Mouse (Mus musculus) embryonic facial prominence, embryonic 13.5 days (tissue): Measurements from ENCODE around the gene Cd68. TPM values are rescaled to one million over a fixed set of nuclear protein-coding genes. Genes with fewer than 3 reads are reported as not detected.
A peak's percentile ranks its signal among the peaks of the same experiment; 100 is the strongest.
"Not testable (repeated sequence)": the region's sequence is repeated elsewhere in the genome, so short reads cannot be mapped to it uniquely, and the experiment has no call there.

Source experiments
- ATAC-seq: fragments of 200-750 bp; cut with Nextera tagmentation; 2 replicates; pipeline ENCODE4 v1.8.0; 2017; ENCODE audit warnings: low read depth; ENCODE audit not compliant: insufficient number of reproducible peaks, insufficient read depth, low FRiP score, low TSS enrichment
- H3K27ac ChIP-seq: fragments of 300-500 bp; sonication (generic); 2 replicates; pipeline ENCODE4 v1.5.1; 2015; ENCODE audit warnings: moderate library complexity, mild to moderate bottlenecking, inconsistent platforms
- H3K27me3 ChIP-seq: fragments of 300-500 bp; sonication (generic); 2 replicates; pipeline ENCODE4 v1.6.1; 2015; ENCODE audit warnings: mild to moderate bottlenecking, inconsistent platforms
- H3K36me3 ChIP-seq: fragments of 300-500 bp; sonication (generic); 2 replicates; pipeline ENCODE4 v1.6.1; 2015; ENCODE audit warnings: mild to moderate bottlenecking, inconsistent platforms
- H3K4me1 ChIP-seq: fragments of 300-500 bp; sonication (generic); 2 replicates; pipeline ENCODE4 v1.6.1; 2015; ENCODE audit warnings: inconsistent platforms
- H3K4me2 ChIP-seq: fragments of 300-500 bp; sonication (generic); 2 replicates; pipeline ENCODE4 v1.6.1; 2015; ENCODE audit warnings: moderate library complexity, mild to moderate bottlenecking, inconsistent platforms
- H3K4me3 ChIP-seq: fragments of 300-500 bp; sonication (generic); 2 replicates; pipeline ENCODE4 v1.5.1; 2015; ENCODE audit warnings: mild to moderate bottlenecking, inconsistent platforms
- H3K9ac ChIP-seq: fragments of 300-500 bp; sonication (generic); 2 replicates; pipeline ENCODE4 v1.6.1; 2015; ENCODE audit warnings: mild to moderate bottlenecking, inconsistent platforms
- H3K9me3 ChIP-seq: fragments of 300-500 bp; sonication (generic); 2 replicates; pipeline ENCODE4 v1.6.1; 2016; ENCODE audit warnings: inconsistent platforms
- WGBS: fragments of 180-500 bp; shearing (Covaris S2); methylation state at CpG from one replicate; pipeline ENCODE4 v1.1.7; 2015; ENCODE audit warnings: mixed read lengths; 5-methylcytosine and 5-hydroxymethylcytosine counted together
- polyA plus RNA-seq: library from polyadenylated mRNA; unstranded; fragments of >200 nt; fragmentation: Nextera tagmentation; extraction: Ambion mirVana; gene quantifications from 2 replicates; pipeline ENCODE4 v1.2.1, GENCODE M21; 2015

Gene Cd68
- polyA plus RNA-seq, 1 experiment from 2014 or later: 11.9 TPM

- peaks cover 31% of the 10 kb centered on the region for H3K36me3 ChIP-seq
- H3K27ac ChIP-seq: no peak overlapping the region
- ATAC-seq: no peak
- 0 out of 2 replicates have a peak overlapping the region, but pooled peaks have one; percentile 38 for H3K9ac ChIP-seq
- peak overlapping the region; percentile 81 for H3K4me2 ChIP-seq
- H3K9me3 ChIP-seq: no peaks in the 10 kb centered on the region
- peak overlapping the region; percentile 8; the same call in 1 of the 2 replicates for H3K4me3 ChIP-seq
- H3K4me1 ChIP-seq: peaks cover 26% of the 10 kb centered on the region
- WGBS: 72% methylated on average over 3 of the region's 3 CpGs
- H3K27me3 ChIP-seq: no peaks in the 10 kb centered on the region
Measured at GRCm38 (mm10) chr11:69635471-69635870, 30.5 kb downstream of the Cd68 start.

GRCm38 (mm10) chr11:69633128-69633866, 32.7 kb downstream of the Cd68 start:
- H3K9ac ChIP-seq: peak overlapping the region; percentile 92
- H3K36me3 ChIP-seq: peaks cover 14% of the 10 kb centered on the region
- under 1% methylated on average over 37 of the region's 50 CpGs for WGBS
- peak overlapping the region; percentile 97 for H3K27ac ChIP-seq
- peaks cover 26% of the 10 kb centered on the region for H3K4me1 ChIP-seq
- no peaks in the 10 kb centered on the region for H3K27me3 ChIP-seq
- peak overlapping the region; percentile 81 for H3K4me2 ChIP-seq
- H3K9me3 ChIP-seq: no peaks in the 10 kb centered on the region
- ATAC-seq: peak; percentile 53
- peak overlapping the region; percentile 79 for H3K4me3 ChIP-seq

- Histone ChIP-seq H3K27ac (peak within 1 kb of the TSS; percentile 97), H3K9ac (peak within 1 kb of the TSS; percentile 92), H3K4me1 (peaks cover 26% of the 10 kb centered on the region), H3K4me2 (peak within 1 kb of the TSS; percentile 81), H3K4me3 (peak within 1 kb of the TSS; percentile 79), H3K9me3 (no peaks in the 10 kb centered on the region), H3K36me3 (peaks cover 7% of the 10 kb centered on the region), H3K27me3 (no peaks in the 10 kb centered on the region)
- WGBS: under 1% methylated on average over 51 of the region's 56 CpGs
- ATAC-seq: peak; percentile 98
Measured at GRCm38 (mm10) chr11:69632284-69633089, 33.5 kb downstream of the Cd68 start, which contains the start of gene Fxr2. Gene Fxr2 (plus strand): TSS chr11:69632990.

GRCm38 (mm10) chr11:69629802-69630201, 36.2 kb downstream of the Cd68 start:
- no peaks in the 10 kb centered on the region for H3K9me3 ChIP-seq
- H3K36me3 ChIP-seq: no peaks in the 10 kb centered on the region
- ATAC-seq: no peak
- H3K27ac ChIP-seq: no peak overlapping the region
- H3K27me3 ChIP-seq: no peaks in the 10 kb centered on the region
- no peak overlapping the region for H3K4me2 ChIP-seq
- H3K9ac ChIP-seq: no peak overlapping the region
- H3K4me1 ChIP-seq: peaks cover 12% of the 10 kb centered on the region
- 63% methylated on average over 1 of the region's 1 CpGs for WGBS
- H3K4me3 ChIP-seq: no peak overlapping the region

GRCm38 (mm10) chr11:69628286-69628685, 37.7 kb downstream of the Cd68 start:
- Histone ChIP-seq H3K4me2 (no peak overlapping the region), H3K4me1 (0 out of 2 replicates have a peak, but pooled peaks cover 2% of the 10 kb centered on the region), H3K4me3 (no peak overlapping the region), H3K27ac (no peak overlapping the region), H3K9me3 (no peaks in the 10 kb centered on the region), H3K9ac (no peak overlapping the region), H3K36me3 (no peaks in the 10 kb centered on the region), H3K27me3 (no peaks in the 10 kb centered on the region)
- WGBS: 36% methylated on average over 6 of the region's 6 CpGs
- no peak for ATAC-seq

- ATAC-seq, H3K4me1 ChIP-seq, H3K4me3 ChIP-seq, H3K9ac ChIP-seq, H3K27me3 ChIP-seq, H3K27ac ChIP-seq, H3K9me3 ChIP-seq, H3K4me2 ChIP-seq, H3K36me3 ChIP-seq: not testable (repeated sequence)
- WGBS: 94% methylated on average over 2 of the region's 2 CpGs
Measured at GRCm38 (mm10) chr11:69624339-69624738, 41.6 kb downstream of the Cd68 start.

GRCm38 (mm10) chr11:69623006-69623405, 42.9 kb downstream of the Cd68 start:
- H3K9ac ChIP-seq: peak overlapping the region; percentile 79

GRCm38 (mm10) chr11:69622406-69622805, 43.5 kb downstream of the Cd68 start:
- Histone ChIP-seq H3K9me3 (no peaks in the 10 kb centered on the region), H3K4me3 (peak overlapping the region; percentile 54), H3K4me1 (peaks cover 9% of the 10 kb centered on the region; the same call in 1 of the 2 replicates), H3K27me3 (no peaks in the 10 kb centered on the region), H3K36me3 (no peaks in the 10 kb centered on the region), H3K4me2 (peak overlapping the region; percentile 64), H3K9ac (peak overlapping the region; percentile 79), H3K27ac (peak overlapping the region; percentile 63)
- 34% methylated on average over 6 of the region's 6 CpGs for WGBS
- ATAC-seq: no peak

More at GRCm38 (mm10) chr11:69623006-69623405, 42.9 kb downstream of the Cd68 start:
- no peaks in the 10 kb centered on the region for H3K36me3 ChIP-seq
- peaks cover 9% of the 10 kb centered on the region; the same call in 1 of the 2 replicates for H3K4me1 ChIP-seq
- WGBS: 66% methylated on average over 4 of the region's 4 CpGs
- H3K27ac ChIP-seq: no peak overlapping the region
- H3K27me3 ChIP-seq: no peaks in the 10 kb centered on the region
- no peaks in the 10 kb centered on the region for H3K9me3 ChIP-seq
- ATAC-seq: no peak
- H3K4me3 ChIP-seq: peak overlapping the region; percentile 54
- H3K4me2 ChIP-seq: peak overlapping the region; percentile 64

- Histone ChIP-seq H3K4me3 (peak within 1 kb of the TSS; percentile 54), H3K4me2 (peak within 1 kb of the TSS; percentile 64), H3K9ac (peak within 1 kb of the TSS; percentile 79), H3K9me3 (no peaks in the 10 kb centered on the region), H3K27ac (peak within 1 kb of the TSS; percentile 63), H3K36me3 (no peaks in the 10 kb centered on the region), H3K27me3 (no peaks in the 10 kb centered on the region), H3K4me1 (peaks cover 9% of the 10 kb centered on the region; the same call in 1 of the 2 replicates)
- peak; percentile 71; the same call in 1 of the 2 replicates for ATAC-seq
- 1% methylated on average over 20 of the region's 20 CpGs for WGBS
Measured at GRCm38 (mm10) chr11:69621571-69622268, 44.2 kb downstream of the Cd68 start, which contains the start of gene Sat2. Gene Sat2 (plus strand): TSS chr11:69622024.

- Histone ChIP-seq H3K27me3 (no peaks in the 10 kb centered on the region), H3K9me3 (no peaks in the 10 kb centered on the region), H3K27ac (no peak overlapping the region), H3K9ac (no peak overlapping the region), H3K4me3 (no peak overlapping the region), H3K4me1 (peaks cover 9% of the 10 kb centered on the region; the same call in 1 of the 2 replicates), H3K36me3 (no peaks in the 10 kb centered on the region), H3K4me2 (no peak overlapping the region)
- 81% methylated on average over 7 of the region's 7 CpGs for WGBS
- no peak for ATAC-seq
Measured at GRCm38 (mm10) chr11:69620394-69621081, 45.4 kb downstream of the Cd68 start.
